Mouse (Mus musculus): ENCODE measurements around the gene Lysmd1.

Lysmd1 gene

DNA sequence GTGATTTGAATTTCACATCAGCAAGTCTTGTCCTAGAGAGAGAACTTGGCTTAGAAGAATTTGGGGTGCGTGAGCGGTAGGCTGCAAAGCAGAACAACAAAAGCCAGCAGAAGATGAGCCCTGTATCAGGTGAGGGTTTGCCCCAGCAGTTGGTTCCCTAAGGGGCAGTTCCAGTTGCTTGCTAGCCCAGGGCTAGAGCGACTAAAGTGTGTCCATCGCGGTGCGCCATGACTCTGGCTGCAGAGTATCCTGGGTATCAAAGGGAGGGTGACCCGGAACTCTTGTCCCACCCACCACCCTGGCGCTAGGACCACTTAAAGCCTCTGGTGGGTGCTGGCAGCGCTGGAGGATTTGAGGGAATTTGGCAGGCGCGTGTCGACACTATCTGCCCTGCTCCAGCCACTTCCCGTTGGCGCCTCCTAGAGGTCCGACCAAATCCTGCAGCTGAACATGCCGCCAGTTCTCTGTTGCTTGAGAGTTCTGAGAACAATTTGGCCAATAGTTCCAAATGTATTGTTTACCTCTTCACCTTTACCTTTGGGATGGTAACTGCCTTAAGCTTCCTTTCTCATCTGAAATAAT is 40.2 kb downstream of the Lysmd1 start:
- DNase-seq, result peak; percentile 94 to 95

DNA sequence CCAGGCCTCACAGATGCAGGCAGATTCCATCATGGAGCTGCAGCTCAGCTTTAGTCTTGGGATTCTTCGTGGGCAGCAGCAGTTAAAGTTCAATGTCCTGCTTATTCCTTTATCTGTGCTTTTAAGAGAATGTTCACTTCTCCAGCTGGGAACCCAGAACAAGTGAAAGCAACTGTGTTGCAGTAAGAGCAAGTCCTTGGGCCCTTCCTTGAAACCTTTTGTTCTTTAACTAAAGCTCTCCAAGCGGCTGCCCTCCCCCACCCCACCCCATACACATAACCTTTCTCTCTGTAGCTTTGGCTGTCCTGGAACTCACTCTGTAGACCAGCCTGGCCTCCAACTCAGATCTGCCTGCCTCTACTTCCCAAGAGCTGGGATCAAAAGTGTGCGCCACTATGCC is 42.6 kb downstream of the Lysmd1 start:
- no peak for DNase-seq

DNA sequence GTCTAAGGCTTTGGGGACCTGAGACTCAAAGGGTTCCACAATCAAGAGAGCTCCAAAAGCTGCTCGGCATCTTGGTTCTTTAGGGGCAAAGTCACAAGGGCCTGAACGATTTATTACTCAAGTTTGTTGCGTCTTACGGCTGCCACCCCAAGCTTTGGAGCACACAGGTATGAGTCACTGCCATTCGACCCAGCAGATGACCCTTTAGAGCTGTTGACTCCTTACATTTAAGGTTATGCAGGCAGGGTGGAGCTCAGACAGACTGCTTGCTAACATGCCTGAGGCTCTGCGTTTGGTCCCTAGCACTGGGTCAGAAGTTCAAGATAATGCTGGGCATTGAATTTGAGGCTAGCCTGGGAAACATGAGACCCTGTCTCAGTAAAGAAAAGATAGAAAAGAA is 43.7 kb downstream of the Lysmd1 start:
- DNase-seq, result no peak

DNA sequence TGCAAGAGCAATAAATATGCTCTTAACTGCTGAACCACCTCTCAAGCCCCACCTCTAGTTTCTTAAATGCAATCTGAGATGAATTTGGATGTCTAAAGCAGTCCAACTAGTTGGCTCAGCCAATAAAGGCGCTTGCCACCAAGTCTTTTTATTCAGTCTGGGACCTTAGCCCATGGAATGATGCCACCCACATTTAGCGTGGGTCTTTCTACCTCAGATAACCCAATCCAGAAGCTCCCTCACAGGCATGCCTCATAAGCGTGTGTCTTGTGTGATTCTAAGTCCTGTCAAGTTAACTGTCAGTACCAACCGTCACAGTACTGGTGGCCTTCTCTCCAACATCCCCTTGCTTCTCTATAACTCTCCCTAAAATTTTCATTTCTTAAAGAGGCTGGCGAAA is 45.1 kb downstream of the Lysmd1 start:
- DNase-seq, result no peak

DNA sequence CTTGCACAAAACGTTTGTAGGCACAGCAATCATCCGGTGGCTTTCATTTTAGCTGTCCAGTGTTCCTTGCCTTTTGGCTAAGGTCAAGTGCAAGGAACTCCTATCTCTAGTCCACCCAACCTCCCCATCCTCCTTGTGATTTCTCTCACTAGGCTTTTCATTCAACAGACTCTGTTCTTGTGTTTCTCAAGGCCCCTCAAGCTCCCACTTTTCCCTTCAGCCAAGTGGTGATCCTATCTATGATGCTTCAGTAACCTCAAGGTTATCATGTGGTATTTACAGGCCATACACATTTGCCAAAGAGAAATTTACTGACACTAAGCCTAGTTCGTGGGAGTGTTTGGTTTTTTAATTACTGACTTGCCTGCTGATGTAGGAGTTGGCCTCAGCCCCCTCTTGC is 46.0 kb downstream of the Lysmd1 start:
- peak in 1 of 2 experiments; percentile 32 for DNase-seq

DNA sequence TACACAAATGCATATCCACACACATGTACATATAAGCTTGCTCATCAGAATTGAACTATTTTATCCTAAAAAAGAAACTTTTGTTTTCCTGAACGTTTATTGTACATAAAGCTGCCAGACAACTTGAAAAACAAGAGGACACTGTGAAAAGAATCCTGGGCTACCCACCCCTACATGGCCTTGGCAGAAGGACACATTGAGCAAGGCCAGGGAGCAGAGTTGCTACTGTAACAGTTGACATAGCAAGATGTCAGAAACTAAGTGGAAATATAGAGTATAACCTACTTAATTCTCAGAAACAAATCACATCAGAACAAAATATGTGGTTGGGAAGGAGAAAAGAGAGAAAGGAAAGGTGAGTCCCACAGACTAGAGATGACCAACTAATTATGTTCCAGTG is 48.0 kb downstream of the Lysmd1 start:
- no peak for DNase-seq

DNA sequence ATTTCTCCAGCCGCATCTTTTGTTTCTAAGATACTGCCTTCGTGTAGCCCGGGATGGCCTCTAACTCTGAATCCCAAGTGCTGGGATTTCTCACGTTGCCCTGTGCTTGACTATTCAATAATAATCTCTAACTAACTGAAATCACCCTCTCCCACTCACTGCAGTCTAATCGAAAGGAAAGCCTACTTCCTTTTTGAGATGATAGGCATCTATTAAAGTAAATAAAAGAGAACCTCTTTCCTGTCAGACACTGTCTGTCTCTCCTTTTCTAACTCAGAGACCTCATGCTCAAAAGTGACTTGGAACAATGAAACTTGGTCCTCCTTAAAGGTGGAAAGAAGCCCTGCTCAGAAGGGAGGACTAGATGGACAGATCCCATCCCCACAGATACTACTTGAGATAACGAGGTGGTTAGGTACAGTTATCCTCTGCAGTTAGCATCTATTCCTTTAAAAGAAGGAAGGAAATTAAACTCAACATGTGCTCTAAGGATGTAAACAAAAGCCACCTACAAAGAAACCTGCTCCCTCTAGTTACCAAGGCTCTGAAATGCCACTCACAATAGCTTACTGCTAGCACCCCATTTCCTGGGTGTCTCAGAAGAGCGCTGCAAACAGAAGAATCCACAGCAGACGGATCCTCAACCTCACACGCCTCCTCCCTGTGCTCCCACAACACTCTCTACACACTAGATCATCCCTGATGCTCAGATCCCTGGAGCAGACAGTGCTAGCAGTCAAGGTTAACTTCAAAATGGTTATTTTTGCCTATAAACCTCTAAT is 51.1 kb downstream of the Lysmd1 start:
- DNase-seq, result no peak

- DNase-seq, result no peak
These were observed 52.2 kb downstream of the Lysmd1 start for GRCm38 (mm10) chr3:95186100-95186499.

DNA sequence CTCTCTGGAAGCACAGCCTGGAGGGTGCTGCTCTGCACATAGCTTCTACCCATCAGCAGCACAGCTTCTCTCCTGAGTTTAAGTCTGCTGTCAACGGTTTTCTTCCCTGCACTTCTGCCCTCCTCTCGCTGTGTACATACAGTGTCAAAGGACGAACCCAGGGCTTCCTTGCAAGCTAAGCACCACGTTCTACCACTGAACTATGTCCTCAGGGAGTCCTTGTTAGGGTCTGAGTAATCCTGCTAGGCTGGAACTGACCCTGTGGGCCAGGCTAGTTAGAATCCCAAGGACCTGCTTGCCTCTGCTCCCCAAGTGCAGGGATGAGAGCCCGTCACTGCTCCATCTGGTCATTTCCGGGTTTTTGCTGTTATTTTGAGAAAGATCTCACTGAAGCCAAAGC is 53.0 kb downstream of the Lysmd1 start:
- DNase-seq, result no peak
